Mouse (Mus musculus) thymus, adult 18-20 months (tissue): ENCODE data around the gene Cpt1b.

ENCODE experiments used
- DNase-seq, 2 experiments: peaks; one replicate each; pipeline ENCODE4 v3.0.0; 2022; ENCODE audit warnings: mixed read lengths in 2 of 2

Cpt1b gene

GRCm38 (mm10) chr15:89425711-89426121 is at the start of gene Cpt1b:
Cpt1b (minus strand) TSS chr15:89425863.
- DNase-seq: no peak

- no peak for DNase-seq
Observed at GRCm38 (mm10) chr15:89475293-89475600, 49.6 kb upstream of the Cpt1b start.

DNA sequence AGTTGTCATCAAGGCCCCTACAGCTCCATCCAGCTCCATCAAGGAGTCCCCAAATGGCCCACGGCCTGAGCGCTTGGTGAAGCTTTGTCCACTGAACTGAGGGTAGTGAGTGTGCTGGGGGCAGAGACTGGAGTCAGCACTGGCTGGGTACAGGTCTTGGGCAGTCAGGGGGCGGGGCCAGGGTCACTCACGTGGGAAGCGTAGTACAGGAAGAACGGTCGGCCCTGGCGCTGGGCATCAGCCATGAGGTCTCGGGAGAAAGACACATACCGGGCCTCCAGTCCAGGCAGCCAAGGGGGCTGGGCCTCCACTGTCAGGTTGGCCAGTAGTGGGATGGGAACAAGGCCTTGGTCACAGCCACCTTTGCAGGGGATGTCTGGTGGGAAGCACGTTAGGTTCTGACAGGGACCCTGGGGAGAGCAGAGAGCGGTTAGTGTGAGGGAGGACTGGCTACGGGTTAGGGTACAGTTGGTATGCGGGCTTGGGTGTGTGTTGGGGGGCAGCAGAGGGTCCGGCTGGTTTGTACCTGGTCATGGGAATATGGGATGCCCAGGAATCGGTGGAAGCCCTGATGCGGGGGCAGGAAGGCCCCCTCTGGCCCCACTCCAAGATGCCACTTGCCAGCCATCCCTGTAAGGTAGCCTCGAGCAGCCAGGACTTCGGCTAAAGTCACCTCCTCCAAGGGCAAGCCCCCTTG is 49.1 kb upstream of the Cpt1b start:
- DNase-seq: no peak

DNA sequence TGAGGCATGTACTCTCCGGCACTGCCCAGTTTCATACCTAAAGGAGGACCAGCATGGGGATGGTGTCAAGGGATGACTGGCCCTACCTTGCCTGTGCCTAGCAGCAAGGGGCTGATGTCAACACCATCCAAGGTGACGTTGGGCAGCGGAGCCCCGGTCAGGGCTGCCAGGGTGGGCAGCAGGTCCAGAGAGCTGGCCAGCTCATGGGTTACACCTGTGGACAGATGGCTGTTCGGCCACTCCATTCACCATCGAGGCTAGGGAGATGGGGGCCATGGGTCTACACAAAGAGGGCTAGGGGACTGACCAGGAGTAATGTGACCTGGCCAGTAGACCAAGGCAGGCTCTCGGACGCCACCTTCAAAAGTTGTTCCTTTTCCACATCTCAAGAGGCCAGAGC is 48.3 kb upstream of the Cpt1b start:
- no peak for DNase-seq

DNA sequence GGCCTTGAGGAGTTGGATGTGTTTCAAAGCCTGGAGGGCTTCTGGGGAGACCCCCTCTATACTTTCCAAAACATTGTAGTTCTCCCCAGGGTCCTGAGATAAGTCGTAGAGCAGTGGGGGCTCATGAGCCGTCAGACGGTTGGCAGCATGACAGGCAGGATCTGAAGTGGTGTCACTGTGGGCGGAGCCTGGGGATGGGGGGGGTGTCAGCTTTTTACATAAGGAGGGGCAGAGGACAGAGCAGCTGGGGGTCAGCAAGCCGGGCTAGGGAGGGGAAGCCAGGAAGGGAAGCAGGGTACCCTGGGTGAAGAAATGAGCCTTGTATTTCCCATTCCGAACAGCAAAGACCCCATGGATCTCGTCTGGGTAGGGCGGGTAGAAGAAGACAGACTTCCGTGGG is 47.7 kb upstream of the Cpt1b start:
- DNase-seq: no peak

DNA sequence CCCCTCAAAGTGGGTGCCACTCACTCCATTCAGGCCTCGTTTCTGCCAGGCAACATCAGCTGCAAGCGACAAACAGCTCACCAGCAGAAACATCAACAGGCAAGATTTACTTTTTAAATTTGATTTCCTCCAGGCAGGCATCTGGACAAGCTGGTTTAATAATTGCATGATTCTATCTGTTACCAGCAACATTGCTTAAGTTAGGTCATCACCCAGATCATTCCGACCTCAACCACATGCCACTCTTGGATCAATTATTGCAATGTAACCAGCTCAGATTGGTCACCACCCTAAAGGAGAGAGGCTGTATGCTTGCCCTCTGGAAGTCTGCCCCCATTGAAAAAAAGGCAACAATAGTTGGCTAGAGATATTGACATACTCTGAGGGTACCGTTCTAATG is 45.8 kb upstream of the Cpt1b start:
- no peak for DNase-seq

DNA sequence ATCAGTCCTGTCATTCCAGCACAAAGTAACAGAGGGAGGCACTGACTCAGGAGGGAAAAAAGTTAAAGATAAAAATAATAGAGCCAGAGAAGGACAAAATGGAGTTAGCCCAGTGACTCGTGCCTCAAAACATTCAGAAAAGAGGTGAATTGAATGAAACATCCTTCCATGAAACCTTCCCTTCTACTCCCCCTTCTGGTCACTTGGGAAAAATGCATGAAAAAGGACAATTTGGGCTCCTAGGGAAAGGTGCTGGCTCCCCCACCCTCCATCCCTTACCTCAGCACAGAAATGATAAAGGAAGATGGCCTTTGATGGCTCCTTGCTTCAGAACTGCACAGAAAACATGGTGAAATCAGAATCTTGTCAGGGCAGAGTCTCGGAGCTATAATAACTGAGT is 42.9 kb upstream of the Cpt1b start:
- DNase-seq: no peak

DNA sequence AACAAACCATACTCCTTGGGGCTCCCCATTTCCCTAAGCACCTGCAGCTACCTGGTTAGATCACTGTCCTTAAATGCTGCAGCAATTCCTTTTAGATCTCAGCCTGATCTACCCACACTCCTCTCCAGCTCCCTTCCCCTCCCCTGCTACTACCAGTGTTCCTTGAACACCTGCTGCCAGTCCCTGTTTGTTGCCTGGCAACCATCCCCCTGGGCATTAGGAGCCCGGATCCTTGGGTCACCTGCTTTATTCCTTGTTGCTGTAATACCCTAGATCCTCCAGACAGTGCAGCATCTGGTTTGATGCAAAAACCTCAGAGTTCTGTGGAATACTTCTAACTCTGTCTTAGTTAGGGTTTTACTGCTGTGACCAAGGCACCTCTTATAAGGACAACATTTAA is 39.4 kb upstream of the Cpt1b start:
- DNase-seq: no peak

GRCm38 (mm10) chr15:89463334-89464235 is 37.9 kb upstream of the Cpt1b start:
- DNase-seq: no peak

GRCm38 (mm10) chr15:89462176-89462575 is 36.5 kb upstream of the Cpt1b start:
- no peak for DNase-seq

DNA sequence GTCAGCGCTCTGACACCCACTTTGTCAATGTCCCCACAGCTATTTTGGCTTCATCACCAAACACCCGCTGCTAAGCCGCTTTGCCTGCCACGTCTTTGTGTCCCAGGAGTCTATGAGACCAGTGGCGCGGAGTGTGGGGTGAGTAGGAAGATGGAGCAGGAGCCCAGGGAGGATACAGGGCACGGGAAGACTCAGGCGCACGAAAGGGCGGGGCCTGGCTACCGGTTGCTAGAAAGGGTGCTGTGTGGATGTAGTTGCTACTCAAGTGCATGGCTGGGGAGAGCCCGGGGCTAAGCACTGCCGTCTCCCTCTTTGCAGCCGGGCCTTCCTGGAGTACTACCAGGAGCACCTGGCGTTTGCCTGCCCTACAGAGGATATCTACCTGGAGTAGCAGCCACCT is 35.7 kb upstream of the Cpt1b start:
- no peak for DNase-seq

GRCm38 (mm10) chr15:89460298-89460697 is 34.6 kb upstream of the Cpt1b start:
- no peak for DNase-seq

DNA sequence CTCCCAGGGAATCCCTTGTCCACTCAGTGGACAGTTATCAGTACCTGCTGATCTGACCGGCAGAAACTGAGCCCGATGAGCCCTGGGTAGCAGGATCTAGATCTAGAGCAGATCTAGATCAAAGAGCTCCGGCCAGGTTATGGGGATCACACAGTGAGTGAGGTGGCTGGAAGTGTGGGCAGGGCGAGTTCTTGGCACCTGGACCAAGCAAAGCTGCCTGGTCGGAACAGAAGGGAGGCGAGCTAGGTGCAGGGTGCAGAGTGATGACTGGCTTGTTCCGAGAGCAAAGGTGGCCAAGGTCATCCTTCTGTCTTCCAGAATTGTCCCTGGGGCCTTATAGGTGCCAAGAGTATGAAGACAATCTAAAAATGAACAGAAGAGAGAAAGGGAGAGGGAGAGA is 34.2 kb upstream of the Cpt1b start:
- no peak for DNase-seq

DNA sequence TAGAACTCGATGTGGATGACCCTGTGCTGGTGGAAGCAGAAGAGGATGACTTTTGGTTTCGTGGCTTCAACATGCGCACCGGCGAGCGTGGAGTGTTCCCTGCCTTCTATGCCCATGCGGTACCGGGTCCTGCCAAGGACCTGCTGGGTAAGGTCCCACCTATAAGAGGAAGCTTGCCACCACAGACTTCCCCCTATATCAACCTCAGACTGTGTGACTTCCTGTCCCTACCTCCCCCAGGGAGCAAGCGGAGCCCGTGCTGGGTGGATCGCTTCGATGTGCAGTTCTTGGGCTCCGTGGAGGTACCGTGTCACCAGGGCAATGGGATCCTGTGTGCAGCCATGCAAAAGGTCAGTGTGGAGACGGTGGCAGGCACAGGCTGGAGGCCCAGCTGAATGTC is 33.3 kb upstream of the Cpt1b start:
- DNase-seq: no peak

GRCm38 (mm10) chr15:89455642-89456041 is 30.0 kb upstream of the Cpt1b start:
- no peak for DNase-seq

- no peak for DNase-seq
Observed at GRCm38 (mm10) chr15:89454857-89455256, 29.2 kb upstream of the Cpt1b start.

- DNase-seq: no peak
Observed at GRCm38 (mm10) chr15:89453865-89454478, 28.3 kb upstream of the Cpt1b start, which contains the start of gene Mapk8ip2. Mapk8ip2 (plus strand) TSS chr15:89453913.

DNA sequence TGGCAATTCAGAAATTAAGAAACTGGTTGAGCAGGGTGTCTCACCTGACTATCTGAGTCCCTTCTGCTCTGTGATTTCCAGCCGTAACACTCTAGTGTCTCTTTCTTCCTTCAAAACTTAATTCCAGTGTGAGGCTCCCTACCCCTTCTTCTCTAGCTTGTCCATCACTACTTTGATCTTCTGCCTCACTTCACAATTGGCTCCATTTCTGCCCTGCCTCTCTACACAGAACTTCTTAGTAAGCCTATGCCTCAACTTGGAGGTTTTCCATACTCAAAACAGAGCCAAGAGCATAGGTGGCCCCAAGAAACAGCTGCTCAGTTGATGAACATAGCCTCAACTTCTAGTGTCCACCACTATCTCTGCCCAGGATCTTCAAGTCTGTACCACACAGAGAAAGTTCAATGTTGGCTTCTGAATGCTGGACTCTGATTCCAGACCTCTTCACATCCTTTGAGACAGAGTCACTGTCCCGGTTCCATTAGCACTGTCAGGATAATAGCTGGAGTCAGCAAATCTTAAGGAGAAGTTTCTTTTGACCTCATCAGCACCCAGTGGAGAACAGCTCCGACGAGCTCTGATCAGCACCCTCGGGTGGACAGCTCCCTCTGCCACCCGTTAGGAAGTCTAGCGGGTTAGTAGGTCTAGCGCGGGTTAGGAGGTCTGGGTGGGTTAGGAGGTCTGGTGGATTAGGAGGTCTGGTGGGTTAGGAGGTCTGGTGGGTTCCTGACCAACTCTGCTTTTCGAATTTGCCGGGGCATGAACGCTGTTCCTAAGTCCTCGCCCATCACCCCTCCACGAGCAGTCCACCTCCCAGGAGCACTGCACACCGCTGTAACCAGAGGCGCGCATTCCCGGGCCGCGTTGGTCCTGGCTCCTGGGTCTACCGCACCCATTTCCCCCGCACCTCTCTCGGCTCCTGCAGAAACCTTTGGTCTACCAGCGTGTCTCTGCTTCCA is 27.5 kb upstream of the Cpt1b start:
- no peak for DNase-seq

GRCm38 (mm10) chr15:89442486-89443070 is 16.9 kb upstream of the Cpt1b start:
- DNase-seq: no peak

DNA sequence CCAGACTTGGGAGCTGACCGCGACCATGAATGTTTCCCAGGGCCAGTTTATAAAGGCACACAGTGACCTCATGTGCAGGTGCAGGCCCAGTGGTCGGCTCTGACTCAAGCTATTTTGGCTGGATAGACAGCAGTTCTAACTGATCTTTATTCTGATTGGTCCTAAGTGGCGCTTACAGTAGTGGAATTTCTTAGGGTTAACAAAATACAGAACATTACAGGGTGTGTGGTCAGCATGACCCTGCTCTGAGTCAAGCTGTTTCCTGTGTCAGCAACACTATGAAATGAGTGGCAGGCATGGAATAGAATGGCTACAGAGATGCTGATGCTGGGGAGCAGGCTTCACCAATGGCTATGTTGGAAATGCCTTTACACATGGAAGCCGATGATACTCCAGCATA is 10.2 kb upstream of the Cpt1b start:
- DNase-seq: no peak

- no peak for DNase-seq
Observed at GRCm38 (mm10) chr15:89434136-89434535, 8.5 kb upstream of the Cpt1b start.

GRCm38 (mm10) chr15:89432946-89433345 is 7.3 kb upstream of the Cpt1b start:
- DNase-seq: no peak
